Mouse (Mus musculus) hindbrain, embryonic 11.5 days (tissue): ENCODE results near the gene Pik3r1. TPM values are rescaled to one million over a fixed set of nuclear protein-coding genes. Genes with fewer than 3 reads are reported as not detected.

Experiments used
- ATAC-seq: fragments of 200-750 bp; cut with Nextera tagmentation; 2 replicates; pipeline ENCODE4 v1.8.0; 2017; ENCODE audit warnings: mild to moderate bottlenecking, moderate TSS enrichment, moderate library complexity; ENCODE audit not compliant: low FRiP score
- DNase-seq: peaks from one replicate; pipeline ENCODE4 v3.0.0-alpha.2; 2015; ENCODE audit warnings: low spot score
- H3K27ac ChIP-seq: fragments of 300-500 bp; sonication (generic); 2 replicates; pipeline ENCODE4 v1.5.1; 2014; ENCODE audit warnings: mild to moderate bottlenecking, low read depth, low read length
- H3K27me3 ChIP-seq: fragments of 300-500 bp; sonication (generic); 2 replicates; pipeline ENCODE4 v1.6.1; 2014; ENCODE audit warnings: mild to moderate bottlenecking, low read length, moderate library complexity, mixed read lengths; ENCODE audit not compliant: control insufficient read depth, insufficient read depth
- H3K36me3 ChIP-seq: fragments of 300-500 bp; sonication (generic); 2 replicates; pipeline ENCODE4 v1.6.1; 2014; ENCODE audit warnings: mild to moderate bottlenecking, low read length, moderate library complexity, mixed read lengths; ENCODE audit not compliant: control insufficient read depth, insufficient read depth
- H3K4me1 ChIP-seq: fragments of 300-500 bp; sonication (generic); replicated peaks from 2 replicates; pipeline ENCODE4 v1.6.1; 2014; ENCODE audit warnings: low read length, mixed read lengths; ENCODE audit not compliant: control insufficient read depth, insufficient read depth
- H3K4me2 ChIP-seq: fragments of 300-500 bp; sonication (generic); replicated peaks from 2 replicates; pipeline ENCODE4 v1.6.1; 2014; ENCODE audit warnings: mild to moderate bottlenecking, low read depth, low read length
- H3K4me3 ChIP-seq: fragments of 300-500 bp; sonication (generic); 2 replicates; pipeline ENCODE4 v1.5.1; 2014; ENCODE audit warnings: low read depth, low read length
- H3K9ac ChIP-seq: fragments of 300-500 bp; sonication (generic); 2 replicates; pipeline ENCODE4 v1.6.1; 2014; ENCODE audit warnings: low read depth, low read length
- H3K9me3 ChIP-seq: fragments of 300-500 bp; sonication (generic); 2 replicates; pipeline ENCODE4 v1.6.1; 2016; ENCODE audit warnings: low read length; ENCODE audit not compliant: control insufficient read depth
- WGBS: fragments of 180-500 bp; shearing (Covaris S2); extraction: QIAGEN DNeasy Blood & Tissue Kit; methylation state at CpG from one replicate; pipeline ENCODE4 v1.1.7; 2014; 5-methylcytosine and 5-hydroxymethylcytosine counted together
- polyA plus RNA-seq: library from polyadenylated mRNA; unstranded; fragments of >200 nt; fragmentation: Nextera tagmentation; extraction: Ambion mirVana; gene quantifications from 2 replicates; pipeline ENCODE4 v1.2.1, GENCODE M21; 2014

Gene Pik3r1
- polyA plus RNA-seq, 1 experiment from 2014 or later: 29.8 TPM

DNA sequence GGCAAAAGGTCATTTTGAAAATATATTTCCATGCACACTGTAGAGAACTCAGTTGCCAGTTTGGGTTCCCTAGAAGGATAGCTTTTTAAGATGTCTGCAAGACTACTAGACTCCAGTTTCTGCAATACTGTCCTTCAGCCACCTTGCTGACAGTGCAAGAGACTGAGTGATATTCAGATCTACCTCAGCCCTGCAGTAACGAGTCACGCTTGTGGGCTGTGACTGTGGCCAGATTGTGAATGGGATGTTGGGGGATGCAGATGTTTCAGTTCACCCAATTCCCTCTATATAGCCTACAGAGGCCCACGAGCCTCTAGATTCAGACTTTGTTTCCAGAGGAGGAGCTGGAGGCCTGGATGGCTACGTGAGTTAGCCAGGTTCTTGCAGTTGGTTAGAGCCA is 90.0 kb downstream of the Pik3r1 start:
- H3K27ac ChIP-seq: no peak overlapping the region
- H3K4me1 ChIP-seq: no peaks in the 10 kb centered on the region
- no peak overlapping the region for H3K4me2 ChIP-seq
- DNase-seq: no peak
- no peaks in the 10 kb centered on the region for H3K9me3 ChIP-seq
- 85% methylated on average over 4 of the region's 4 CpGs for WGBS
- no peak overlapping the region for H3K4me3 ChIP-seq
- H3K9ac ChIP-seq: no peak overlapping the region
- H3K36me3 ChIP-seq: no peaks in the 10 kb centered on the region
- H3K27me3 ChIP-seq: no peaks in the 10 kb centered on the region
- no peak for ATAC-seq

DNA sequence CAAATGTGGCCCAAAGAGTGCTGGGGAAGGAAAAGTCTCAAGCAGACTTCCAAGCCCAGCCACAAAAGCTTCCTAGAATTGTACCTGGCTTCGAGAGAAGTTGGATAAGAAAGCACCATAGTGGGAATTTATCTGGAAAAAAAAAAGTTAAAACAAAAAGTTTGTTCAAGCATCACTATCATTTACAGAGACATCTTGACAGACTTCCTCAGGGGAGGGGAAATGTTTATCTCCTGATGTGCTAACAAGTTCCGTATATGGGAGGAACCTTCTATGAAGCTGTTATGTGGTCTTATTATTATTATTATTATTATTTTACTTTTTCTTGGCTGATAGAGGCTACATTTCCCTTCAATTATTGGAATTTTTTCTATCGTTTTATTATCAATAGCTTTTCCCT is 94.1 kb downstream of the Pik3r1 start:
- Histone ChIP-seq H3K27ac (no peak overlapping the region), H3K36me3 (no peaks in the 10 kb centered on the region), H3K27me3 (no peaks in the 10 kb centered on the region), H3K9me3 (no peaks in the 10 kb centered on the region), H3K9ac (no peak overlapping the region), H3K4me2 (no peak overlapping the region), H3K4me1 (no peaks in the 10 kb centered on the region), H3K4me3 (no peak overlapping the region)
- 84% methylated on average over 3 of the region's 3 CpGs for WGBS
- ATAC-seq (no peak), DNase-seq (no peak)

DNA sequence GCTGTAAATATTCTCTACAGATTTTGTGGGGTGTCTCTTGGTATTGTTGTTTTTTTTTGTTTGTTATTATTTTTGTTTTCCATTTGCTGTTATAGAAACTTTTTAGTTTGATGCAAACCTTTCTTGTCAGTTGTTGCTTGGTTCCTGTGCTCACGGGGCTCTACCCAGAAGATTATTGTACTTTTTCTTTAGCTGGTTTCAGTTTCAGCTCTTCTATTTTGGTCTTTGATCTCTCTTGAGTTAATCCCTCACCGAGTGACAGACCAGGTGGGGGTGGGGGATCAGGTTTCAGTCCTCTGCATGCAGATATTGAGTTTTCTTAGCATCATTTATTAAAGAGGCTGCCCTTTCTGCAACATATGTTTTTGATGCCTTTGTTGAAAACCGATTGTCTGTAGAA is 99.2 kb downstream of the Pik3r1 start:
- Histone ChIP-seq H3K27me3 (no peaks in the 10 kb centered on the region), H3K4me2 (no peak overlapping the region), H3K9me3 (no peaks in the 10 kb centered on the region; the same call in 1 of the 2 replicates), H3K27ac (no peak overlapping the region), H3K4me1 (no peaks in the 10 kb centered on the region), H3K36me3 (no peaks in the 10 kb centered on the region), H3K4me3 (no peak overlapping the region), H3K9ac (no peak overlapping the region)
- no peak for ATAC-seq
- DNase-seq: no peak
- WGBS: 58% methylated on average over 3 of the region's 3 CpGs

DNA sequence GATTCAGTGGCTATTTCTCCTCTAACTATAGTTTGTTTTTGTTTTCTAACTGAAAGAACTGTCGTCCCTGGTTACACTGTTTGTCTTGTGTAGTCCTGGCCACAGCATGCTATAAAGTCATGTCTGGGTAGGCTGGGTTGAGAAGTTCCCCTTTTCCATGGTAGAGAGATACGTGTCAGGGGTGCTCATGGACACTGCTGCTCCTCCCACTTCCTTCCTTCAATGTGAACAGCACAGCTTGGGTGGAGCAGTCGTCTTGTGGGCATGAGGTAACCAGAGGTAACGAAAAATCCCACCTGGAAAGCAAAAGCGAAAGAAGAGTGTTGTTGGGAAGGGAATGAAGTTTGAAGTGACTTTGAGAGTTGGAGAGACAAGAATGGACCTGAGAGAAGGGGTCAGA is 104.0 kb downstream of the Pik3r1 start:
- WGBS: 80% methylated on average over 5 of the region's 5 CpGs
- ATAC-seq (no peak), DNase-seq (no peak)
- Histone ChIP-seq H3K27me3 (no peaks in the 10 kb centered on the region), H3K9me3 (no peaks in the 10 kb centered on the region; the same call in 1 of the 2 replicates), H3K4me1 (no peaks in the 10 kb centered on the region), H3K27ac (no peak overlapping the region), H3K9ac (no peak overlapping the region), H3K4me2 (no peak overlapping the region), H3K36me3 (no peaks in the 10 kb centered on the region), H3K4me3 (no peak overlapping the region)

DNA sequence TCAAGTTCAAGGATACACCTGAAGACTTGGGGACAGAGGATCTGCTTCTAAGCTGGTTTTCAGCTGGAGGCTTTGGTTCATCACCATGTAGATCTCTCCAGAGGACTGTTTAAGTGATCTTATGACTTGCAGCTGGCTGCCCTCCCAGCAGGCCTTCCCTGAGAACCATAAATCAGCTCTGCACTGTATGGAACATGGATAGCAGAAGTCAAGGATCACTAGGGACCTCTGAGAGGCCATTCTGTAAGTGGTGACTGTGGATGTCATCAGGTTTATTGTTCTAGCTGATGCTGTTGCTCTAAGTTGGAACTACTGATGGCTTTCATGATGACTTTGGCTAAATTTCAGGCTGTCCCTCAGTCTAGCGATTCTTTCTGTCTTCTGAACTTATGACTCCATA is 105.1 kb downstream of the Pik3r1 start:
- H3K27ac ChIP-seq: no peak overlapping the region
- no peak overlapping the region for H3K9ac ChIP-seq
- H3K9me3 ChIP-seq: no peaks in the 10 kb centered on the region
- H3K4me2 ChIP-seq: no peak overlapping the region
- DNase-seq: no peak
- 88% methylated on average over 1 of the region's 1 CpGs for WGBS
- H3K36me3 ChIP-seq: no peaks in the 10 kb centered on the region
- no peaks in the 10 kb centered on the region for H3K27me3 ChIP-seq
- ATAC-seq: no peak
- H3K4me3 ChIP-seq: no peak overlapping the region
- no peaks in the 10 kb centered on the region for H3K4me1 ChIP-seq

DNA sequence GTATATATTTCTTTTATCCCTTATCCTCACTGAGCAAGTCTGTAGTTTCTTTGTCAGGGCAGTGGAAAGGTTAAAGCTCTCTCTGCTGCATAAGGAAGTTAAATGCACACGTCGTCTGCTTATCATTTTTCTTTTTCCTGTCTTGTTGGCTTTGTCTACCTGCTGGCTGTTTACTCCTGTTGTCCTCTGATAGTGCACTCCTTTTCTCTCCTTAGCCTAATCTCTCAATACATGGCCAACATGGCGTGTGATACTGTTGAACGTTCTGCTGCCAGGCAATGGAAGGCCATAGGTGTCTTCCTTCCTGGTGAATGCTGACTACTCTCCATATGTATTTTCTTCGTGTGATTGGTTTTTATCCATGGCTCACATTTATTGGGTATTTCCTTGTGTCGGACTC is 106.5 kb downstream of the Pik3r1 start:
- no peak overlapping the region for H3K4me3 ChIP-seq
- ATAC-seq: no peak
- 91% methylated on average over 6 of the region's 6 CpGs for WGBS

DNA sequence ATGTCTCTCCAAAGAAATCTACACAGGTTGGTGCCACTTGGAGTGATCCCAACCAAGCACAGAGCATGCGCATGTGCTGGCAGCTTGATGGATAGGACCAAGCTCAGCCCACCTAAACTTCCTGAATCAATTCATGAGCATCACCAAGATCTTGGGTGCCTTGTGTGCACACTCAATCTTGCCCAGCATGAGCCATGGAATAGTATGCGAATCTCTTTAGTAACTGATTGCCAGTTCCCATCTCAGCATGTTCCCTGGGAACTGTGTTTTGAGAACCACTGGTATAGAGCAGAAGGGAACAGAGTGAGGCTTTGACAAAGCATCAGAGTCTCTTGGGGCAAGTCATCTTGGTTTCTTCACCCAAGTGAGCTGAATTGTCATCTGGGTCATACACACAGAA is 107.8 kb downstream of the Pik3r1 start:
- WGBS: 98% methylated on average over 2 of the region's 2 CpGs

More for the DNA sequence above, 106.5 kb downstream of the Pik3r1 start:
- Histone ChIP-seq H3K27ac (no peak overlapping the region), H3K27me3 (no peaks in the 10 kb centered on the region), H3K36me3 (no peaks in the 10 kb centered on the region), H3K4me2 (no peak overlapping the region), H3K9ac (no peak overlapping the region), H3K9me3 (no peaks in the 10 kb centered on the region), H3K4me1 (no peaks in the 10 kb centered on the region)
- DNase-seq: no peak

DNA sequence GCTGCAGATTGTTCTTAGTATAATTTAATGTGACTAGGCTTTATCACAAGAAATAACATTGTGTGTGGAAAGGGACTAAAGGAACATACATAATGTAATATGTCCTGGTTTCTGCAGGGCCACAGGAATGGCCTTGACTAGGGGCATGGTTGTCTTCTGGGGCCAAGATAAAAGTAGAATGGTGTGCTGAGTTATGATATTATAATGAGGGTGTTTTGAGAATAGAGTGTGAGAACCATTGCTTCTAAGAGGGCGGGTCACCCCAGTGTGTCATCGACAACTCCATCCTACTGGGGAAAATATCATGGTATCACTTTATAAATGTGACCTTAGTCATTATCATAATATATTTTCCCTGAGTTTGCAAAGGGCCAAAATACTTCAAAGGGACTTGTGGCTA is 115.9 kb downstream of the Pik3r1 start:
- H3K9me3 ChIP-seq: no peaks in the 10 kb centered on the region
- 92% methylated on average over 2 of the region's 2 CpGs for WGBS
- no peaks in the 10 kb centered on the region for H3K27me3 ChIP-seq
- no peak overlapping the region for H3K4me2 ChIP-seq
- DNase-seq (no peak), ATAC-seq (no peak)
- H3K9ac ChIP-seq: no peak overlapping the region
- no peaks in the 10 kb centered on the region for H3K36me3 ChIP-seq
- H3K4me3 ChIP-seq: no peak overlapping the region
- no peak overlapping the region for H3K27ac ChIP-seq
- H3K4me1 ChIP-seq: no peaks in the 10 kb centered on the region

More for the DNA sequence above, 107.8 kb downstream of the Pik3r1 start:
- H3K4me3 ChIP-seq: no peak overlapping the region
- no peak overlapping the region for H3K4me2 ChIP-seq
- no peaks in the 10 kb centered on the region for H3K36me3 ChIP-seq
- ATAC-seq (no peak), DNase-seq (no peak)
- H3K4me1 ChIP-seq: no peaks in the 10 kb centered on the region
- no peaks in the 10 kb centered on the region for H3K27me3 ChIP-seq
- H3K9ac ChIP-seq: no peak overlapping the region
- no peaks in the 10 kb centered on the region for H3K9me3 ChIP-seq
- H3K27ac ChIP-seq: no peak overlapping the region

DNA sequence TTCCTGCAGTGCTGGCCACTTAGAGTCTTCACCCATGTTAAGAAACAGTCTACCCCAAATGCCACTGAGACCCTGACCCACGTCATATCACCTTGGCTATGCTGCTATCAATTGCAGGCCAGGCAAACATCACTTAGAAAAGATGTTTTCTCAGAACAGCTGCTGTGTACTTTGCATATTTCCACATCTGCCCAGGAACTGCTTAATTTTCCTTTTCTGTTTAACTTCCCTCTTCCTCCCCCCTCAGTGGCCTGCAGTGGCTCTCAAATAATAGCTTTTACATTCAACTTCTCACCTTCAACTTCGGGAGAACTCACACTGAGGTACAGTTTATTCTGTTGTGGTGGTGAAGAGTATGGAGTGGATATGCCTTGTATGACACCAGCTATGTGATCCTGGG is 126.4 kb downstream of the Pik3r1 start:
- H3K4me2 ChIP-seq: no peak overlapping the region
- no peak for ATAC-seq
- 83% methylated on average over 2 of the region's 2 CpGs for WGBS

More for the DNA sequence above, 126.4 kb downstream of the Pik3r1 start:
- no peaks in the 10 kb centered on the region for H3K9me3 ChIP-seq
- H3K27ac ChIP-seq: no peak overlapping the region
- H3K4me3 ChIP-seq: no peak overlapping the region
- H3K9ac ChIP-seq: no peak overlapping the region
- H3K36me3 ChIP-seq: no peaks in the 10 kb centered on the region
- DNase-seq: no peak
- no peaks in the 10 kb centered on the region for H3K4me1 ChIP-seq
- H3K27me3 ChIP-seq: no peaks in the 10 kb centered on the region
